Mouse (Mus musculus) myocyte (in vitro differentiated cells): ENCODE data around the gene Btbd3.

Experiments
- CEBPB ChIP-seq: IDR thresholded peaks from 2 replicates; pipeline ENCODE4 v1.6.1; 2011; ENCODE audit warnings: mild to moderate bottlenecking, moderate library complexity; ENCODE audit not compliant: poor library complexity, insufficient read depth, severe bottlenecking
- E2F4 ChIP-seq: IDR thresholded peaks from one replicate; pipeline ENCODE4 v1.6.1; 2011; ENCODE audit warnings: mild to moderate bottlenecking, control low read depth, moderate library complexity; ENCODE audit not compliant: insufficient read depth
- MAX ChIP-seq: IDR thresholded peaks from one replicate; pipeline ENCODE4 v1.6.1; 2011; ENCODE audit warnings: low read depth, mild to moderate bottlenecking, control low read depth
- MYOD1 ChIP-seq, 3 experiments: IDR thresholded peaks; one replicate each; pipeline ENCODE4 v1.6.1; 2011; ENCODE audit warnings: control low read depth in 2 of 3, low read depth in 2 of 3, mild to moderate bottlenecking in 2 of 3, moderate library complexity in 1 of 3; ENCODE audit not compliant: insufficient read length in 2 of 3, control insufficient read depth in 1 of 3
- MYOG ChIP-seq, 3 experiments: IDR thresholded peaks; one replicate each; pipeline ENCODE4 v1.6.1; 2011; ENCODE audit warnings: control low read depth in 2 of 3, low read depth in 2 of 3, mild to moderate bottlenecking in 2 of 3; ENCODE audit not compliant: insufficient read length in 2 of 3, control insufficient read depth in 1 of 3, insufficient read depth in 1 of 3
- POLR2A ChIP-seq: IDR thresholded peaks from one replicate; pipeline ENCODE4 v1.6.1; 2011; ENCODE audit warnings: low read depth, mild to moderate bottlenecking, control low read depth, moderate library complexity; ENCODE audit not compliant: insufficient read length
- POLR2AphosphoS2 ChIP-seq: IDR thresholded peaks from one replicate; pipeline ENCODE4 v1.6.1; 2011; ENCODE audit warnings: low read depth, control low read depth; ENCODE audit not compliant: insufficient read length
- REST ChIP-seq: IDR thresholded peaks from one replicate; pipeline ENCODE4 v1.6.1; 2011; ENCODE audit warnings: mild to moderate bottlenecking, control low read depth, moderate library complexity; ENCODE audit not compliant: insufficient read depth, insufficient read length
- TCF12 ChIP-seq: IDR thresholded peaks from one replicate; pipeline ENCODE4 v1.6.1; 2011; ENCODE audit warnings: mild to moderate bottlenecking, control low read depth; ENCODE audit not compliant: poor library complexity, insufficient read depth, severe bottlenecking
- TCF3 ChIP-seq: IDR thresholded peaks from one replicate; pipeline ENCODE4 v1.6.1; 2011; ENCODE audit warnings: low read depth, control low read depth; ENCODE audit not compliant: insufficient read length
- USF1 ChIP-seq: IDR thresholded peaks from one replicate; pipeline ENCODE4 v1.6.1; 2011; ENCODE audit warnings: low read depth, mild to moderate bottlenecking, control low read depth, moderate library complexity

DNA sequence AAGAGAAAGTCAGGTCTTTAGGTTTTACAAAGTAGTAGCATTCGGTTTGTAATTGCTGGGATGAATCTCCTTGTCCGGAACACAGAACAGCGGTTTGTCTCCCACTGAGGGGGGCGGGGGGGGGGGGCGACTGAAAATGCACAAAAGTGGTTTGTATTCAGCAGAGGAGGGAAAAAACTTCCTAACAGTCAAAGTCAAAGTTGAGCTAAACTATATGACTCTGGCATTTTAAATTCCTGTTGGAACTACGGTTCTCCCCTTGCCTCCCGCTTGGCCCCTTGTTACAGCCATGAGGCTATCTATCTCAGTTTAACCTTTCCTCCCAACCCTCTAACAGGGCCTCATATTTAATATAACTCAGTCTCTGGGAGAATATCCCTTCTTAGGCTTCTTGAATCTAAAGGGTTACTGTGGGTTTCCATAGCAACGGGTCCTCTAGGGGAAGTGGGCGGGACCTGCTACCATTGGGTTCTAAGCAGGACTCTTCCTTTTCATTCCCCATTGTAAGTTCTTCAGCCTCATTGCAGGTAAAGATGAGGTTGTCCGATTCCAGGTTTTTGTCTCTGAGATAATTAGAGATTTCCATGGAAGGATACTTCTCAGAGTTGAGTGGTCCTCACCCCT is 1.4 kb downstream of the Btbd3 start:
- no peak for TF ChIP-seq POLR2A
- no peak for TF ChIP-seq TCF12
- no peak for TF ChIP-seq MAX
- no peak for TF ChIP-seq USF1
- TF ChIP-seq CEBPB, result no peak
- no peak for TF ChIP-seq E2F4
- TF ChIP-seq POLR2AphosphoS2, result no peak
- no peak for TF ChIP-seq REST
- TF ChIP-seq MYOG (IDR thresholded peaks at IDR 0.05; ENCODE audit: control insufficient read depth in 1 of 3, insufficient read depth in 1 of 3, insufficient read length in 2 of 3, low read depth in 2 of 3), result no peak
- TF ChIP-seq TCF3, result no peak
- no peak for TF ChIP-seq MYOD1 (IDR thresholded peaks at IDR 0.05; ENCODE audit: control insufficient read depth in 1 of 3, insufficient read length in 2 of 3, low read depth in 2 of 3)
